Mouse (Mus musculus): ENCODE measurements around the gene Tenm4. TPM values are rescaled to one million over a fixed set of nuclear protein-coding genes. Genes with fewer than 3 reads are reported as not detected.

The Tenm4 gene
- total and polyA plus RNA-seq, 3 experiments, result 9.2 to 15.2 TPM; not detected in 1

DNA sequence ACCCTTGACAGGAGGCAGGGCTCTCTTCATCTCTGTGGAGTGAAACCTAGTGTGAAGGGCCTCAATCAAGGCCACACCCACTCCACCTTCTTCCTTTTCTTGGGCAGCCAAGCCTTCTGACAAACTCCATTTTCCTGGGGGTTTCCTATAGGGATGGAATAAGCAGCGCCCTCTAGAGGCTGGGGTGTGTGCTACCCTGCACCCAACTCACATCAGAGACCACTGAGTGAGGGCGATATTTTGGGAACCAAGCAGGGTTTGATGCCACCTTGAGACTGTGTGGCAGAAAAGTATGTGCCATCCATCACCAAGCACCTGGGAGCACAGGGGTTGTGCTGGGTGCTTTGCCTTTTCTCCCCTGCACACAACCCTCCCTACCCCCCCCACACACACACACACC is 483.2 kb downstream of the Tenm4 start:
- no peak for DNase-seq (ENCODE audit: low read depth, low spot score)
- no peak overlapping the region for H3K27ac ChIP-seq (ENCODE audit: control insufficient read depth, low read depth, low read length)
- peaks cover 0 to under 1% of the 10 kb centered on the region in 2 experiments; a peak in 2 of 4 replicates for H3K27me3 ChIP-seq (ENCODE audit: control insufficient read depth in 1 of 2, insufficient read depth in 2 of 2, low read length in 2 of 2)
- H3K36me3 ChIP-seq (ENCODE audit: control insufficient read depth in 1 of 2, insufficient read depth in 2 of 2, low read length in 2 of 2), result no peaks in the 10 kb centered on the region
- H3K79me2 ChIP-seq (ENCODE audit: control insufficient read depth, insufficient read depth, low read length, poor library complexity), result no peaks in the 10 kb centered on the region
- no peak for TF ChIP-seq CHD1 (IDR thresholded peaks at IDR 0.05; ENCODE audit: low read depth, low read length)
- peak in 2 of 3 experiments; percentile 34; a peak in 5 of 6 replicates for TF ChIP-seq CTCF (IDR thresholded peaks at IDR 0.05 in 2 of 3, conservative IDR thresholded peaks at IDR 0.05 in 1 of 3; ENCODE audit: control insufficient read depth in 1 of 3, insufficient read depth in 1 of 3, low read depth in 2 of 3, low read length in 3 of 3, poor library complexity in 1 of 3, severe bottlenecking in 1 of 3)
- H3K9me3 ChIP-seq (replicated peaks; ENCODE audit: insufficient read depth, low read length), result no peaks in the 10 kb centered on the region
- H3K4me1 ChIP-seq (ENCODE audit: control insufficient read depth in 1 of 2, insufficient read depth in 2 of 2, low read length in 2 of 2), result no peaks in the 10 kb centered on the region
- no peak overlapping the region for H3K4me3 ChIP-seq (ENCODE audit: control insufficient read depth in 1 of 2, insufficient read depth in 1 of 2, low read depth in 2 of 2, low read length in 2 of 2)
- H3K9ac ChIP-seq (ENCODE audit: control insufficient read depth, low read depth, low read length, poor library complexity, severe bottlenecking), result no peak overlapping the region

DNA sequence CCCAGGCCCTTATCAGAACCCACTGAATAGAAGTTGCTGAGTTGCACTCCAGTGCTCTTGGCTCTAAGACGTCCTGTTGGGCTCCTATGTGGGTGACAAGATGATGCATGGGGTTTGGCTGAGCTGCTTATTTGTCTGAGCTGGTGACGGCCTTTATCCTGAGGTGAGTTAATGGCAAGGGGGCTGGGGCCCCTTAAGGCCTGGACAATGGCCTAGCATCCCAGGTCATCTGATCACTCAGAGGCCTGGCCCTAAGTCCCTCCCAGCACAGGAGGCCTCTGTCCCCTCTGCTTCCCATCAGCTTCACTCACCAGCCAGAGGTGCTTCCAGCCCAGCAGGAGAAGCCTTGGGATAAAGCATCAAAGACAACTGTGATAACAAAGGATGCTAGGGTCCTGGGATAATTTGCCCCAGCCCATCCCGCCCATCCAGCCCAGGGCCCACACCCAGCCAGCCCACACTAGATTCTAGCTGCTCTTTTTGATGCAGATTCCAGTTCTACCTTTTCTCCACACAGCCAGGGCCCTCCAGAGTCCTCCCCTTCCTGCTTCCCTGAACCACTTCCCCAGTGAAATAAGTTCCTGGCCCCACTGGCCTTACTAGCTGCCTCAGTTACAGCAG is 484.2 kb downstream of the Tenm4 start:
- no peak overlapping the region for H3K9ac ChIP-seq (ENCODE audit: control insufficient read depth, low read depth, low read length, poor library complexity, severe bottlenecking)
- H3K36me3 ChIP-seq (ENCODE audit: control insufficient read depth in 1 of 2, insufficient read depth in 2 of 2, low read length in 2 of 2), result no peaks in the 10 kb centered on the region
- no peak overlapping the region for H3K27ac ChIP-seq (ENCODE audit: control insufficient read depth, low read depth, low read length)
- DNase-seq (ENCODE audit: low read depth, low spot score), result no peak
- no peaks in the 10 kb centered on the region for H3K79me2 ChIP-seq (ENCODE audit: control insufficient read depth, insufficient read depth, low read length, poor library complexity)
- H3K4me1 ChIP-seq (ENCODE audit: control insufficient read depth in 1 of 2, insufficient read depth in 2 of 2, low read length in 2 of 2), result no peaks in the 10 kb centered on the region
- no peak overlapping the region for H3K4me3 ChIP-seq (ENCODE audit: control insufficient read depth in 1 of 2, insufficient read depth in 1 of 2, low read depth in 2 of 2, low read length in 2 of 2)
- TF ChIP-seq E2F4 (IDR thresholded peaks at IDR 0.05; ENCODE audit: borderline replicate concordance, low read depth, low read length), result no peak
- no peak for TF ChIP-seq MXI1 (IDR thresholded peaks at IDR 0.05; ENCODE audit: low read depth, low read length)
- H3K27me3 ChIP-seq (ENCODE audit: control insufficient read depth in 1 of 2, insufficient read depth in 2 of 2, low read length in 2 of 2), result no peaks in the 10 kb centered on the region; a peak in 1 of 4 replicates
- no peaks in the 10 kb centered on the region for H3K9me3 ChIP-seq (replicated peaks; ENCODE audit: insufficient read depth, low read length)

DNA sequence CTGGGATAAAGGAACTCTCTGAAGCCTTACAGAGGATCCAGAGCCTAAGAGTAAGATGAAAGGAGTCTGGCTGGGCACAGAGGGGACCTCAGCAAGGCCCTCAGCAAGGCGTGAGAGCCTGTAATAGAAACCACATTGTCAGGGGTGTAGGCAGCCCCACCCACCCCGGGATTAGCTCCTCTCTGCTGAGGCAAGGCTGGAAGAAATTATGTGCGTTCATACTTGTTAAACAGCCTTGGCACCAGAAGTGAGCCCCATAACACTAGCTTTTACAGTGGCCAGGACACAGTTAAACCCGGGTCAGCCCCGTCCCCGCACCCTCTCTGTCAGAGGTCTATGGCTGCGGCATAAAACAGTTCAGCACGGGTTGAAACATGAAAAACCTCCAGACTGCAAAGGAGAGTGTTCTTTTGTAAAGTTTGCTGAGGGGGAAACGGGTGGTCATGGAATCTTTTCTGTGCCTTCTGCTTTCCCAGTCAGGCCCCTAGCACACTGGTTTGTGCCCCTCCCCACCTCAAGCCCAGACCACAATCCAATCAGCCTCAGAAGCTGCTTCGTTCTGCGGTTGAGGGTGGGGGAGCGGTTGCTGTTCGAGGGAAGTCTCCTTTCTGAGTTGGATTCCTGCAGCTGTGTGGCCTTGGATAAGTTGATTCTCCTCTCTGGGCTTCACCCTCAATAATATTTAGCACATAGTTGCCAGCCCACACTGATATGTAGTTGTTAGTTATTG is 486.2 kb downstream of the Tenm4 start:
- TF ChIP-seq ZKSCAN1 (IDR thresholded peaks at IDR 0.05; ENCODE audit: low read depth, low read length) (no peak), GATA1 (IDR thresholded peaks at IDR 0.05; ENCODE audit: low read depth, low read length) (no peak), POLR2A (IDR thresholded peaks at IDR 0.05; ENCODE audit: control insufficient read depth in 1 of 2, insufficient read depth in 1 of 2, low read depth in 1 of 2, low read length in 2 of 2, poor library complexity in 1 of 2) (no peak), SMC3 (IDR thresholded peaks at IDR 0.05; ENCODE audit: low read depth, low read length) (no peak), MAX (IDR thresholded peaks at IDR 0.05; ENCODE audit: low read length) (no peak), MAZ (IDR thresholded peaks at IDR 0.05; ENCODE audit: low read depth, low read length) (no peak), JUND (IDR thresholded peaks at IDR 0.05; ENCODE audit: low read depth, low read length) (no peak), RCOR1 (IDR thresholded peaks at IDR 0.05; ENCODE audit: low read depth, low read length) (no peak), E2F4 (IDR thresholded peaks at IDR 0.05; ENCODE audit: borderline replicate concordance, low read depth, low read length) (no peak), MAFK (IDR thresholded peaks at IDR 0.05; ENCODE audit: borderline replicate concordance, low read depth, low read length) (no peak), MYC (IDR thresholded peaks at IDR 0.05; ENCODE audit: low read depth, low read length) (no peak), HCFC1 (IDR thresholded peaks at IDR 0.05; ENCODE audit: low read depth, low read length) (no peak), ZNF384 (IDR thresholded peaks at IDR 0.05; ENCODE audit: low read depth, low read length) (no peak), TAL1 (IDR thresholded peaks at IDR 0.05; ENCODE audit: low read length) (no peak), NRF1 (IDR thresholded peaks at IDR 0.05; ENCODE audit: insufficient read depth, low read depth, low read length, poor library complexity, severe bottlenecking) (no peak), CHD2 (IDR thresholded peaks at IDR 0.05; ENCODE audit: low read length) (no peak), BHLHE40 (IDR thresholded peaks at IDR 0.05; ENCODE audit: borderline replicate concordance, low read depth, low read length) (no peak)
- Histone ChIP-seq H3K27me3 (ENCODE audit: control insufficient read depth in 1 of 2, insufficient read depth in 2 of 2, low read length in 2 of 2) (no peaks in the 10 kb centered on the region; a peak in 1 of 4 replicates), H3K4me1 (ENCODE audit: control insufficient read depth in 1 of 2, insufficient read depth in 2 of 2, low read length in 2 of 2) (no peaks in the 10 kb centered on the region), H3K79me2 (ENCODE audit: control insufficient read depth, insufficient read depth, low read length, poor library complexity) (no peaks in the 10 kb centered on the region), H3K9ac (ENCODE audit: control insufficient read depth, low read depth, low read length, poor library complexity, severe bottlenecking) (no peak overlapping the region), H3K9me3 (replicated peaks; ENCODE audit: insufficient read depth, low read length) (no peaks in the 10 kb centered on the region), H3K36me3 (ENCODE audit: control insufficient read depth in 1 of 2, insufficient read depth in 2 of 2, low read length in 2 of 2) (no peaks in the 10 kb centered on the region), H3K27ac (ENCODE audit: control insufficient read depth, low read depth, low read length) (no peak overlapping the region), H3K4me3 (ENCODE audit: control insufficient read depth in 1 of 2, insufficient read depth in 1 of 2, low read depth in 2 of 2, low read length in 2 of 2) (no peak overlapping the region)
- no peak for DNase-seq (ENCODE audit: low read depth, low spot score)
